In the genomic region with DNA sequence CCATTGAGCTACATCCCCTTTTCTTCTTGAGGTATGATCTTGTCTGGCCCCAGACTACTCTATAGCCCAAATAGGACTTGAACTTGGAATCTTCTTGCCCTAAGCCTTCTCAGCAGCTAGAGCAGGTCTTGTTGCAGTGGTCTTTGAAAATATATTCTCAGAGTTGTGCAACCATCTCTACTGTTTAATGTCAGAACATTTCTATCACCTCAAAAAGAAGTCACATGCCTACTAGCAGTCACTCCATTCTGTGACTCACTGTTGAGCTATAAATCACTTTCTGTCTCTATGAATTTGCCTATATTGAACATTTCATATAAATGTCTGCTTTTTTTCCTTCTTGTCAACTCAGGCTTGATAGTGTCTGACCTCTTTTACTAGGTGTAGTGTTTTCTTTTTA, we compare ENCODE assay signal across 17 mouse cellular contexts. TPM values are rescaled to one million over a fixed set of nuclear protein-coding genes. Genes with fewer than 3 reads are reported as not detected.
"Had no signal": no experiment of that assay in that cellular context is flagged by ENCODE, and none has a peak within 500 bp of the region (broad histone marks: within the 10 kb centered on the region; RNA-seq: fewer than 3 reads in every experiment).

No protein-coding gene starts in this region.

- H3K4me2 ChIP-seq: liver, embryonic 15.5 days; lung, embryonic 15.5 days; midbrain, embryonic 11.5 days; midbrain, embryonic 13.5 days; neural tube, embryonic 12.5 days had no signal

- ATAC-seq: liver, postnatal 0 days; lung, postnatal 0 days; midbrain, embryonic 13.5 days; midbrain, embryonic 16.5 days had no signal

- H3K4me1 ChIP-seq: midbrain, embryonic 13.5 days; neural tube, embryonic 12.5 days had no signal

- H3K27ac ChIP-seq: liver, embryonic 15.5 days; lung, embryonic 15.5 days; macrophage; midbrain, embryonic 13.5 days; neural tube, embryonic 12.5 days had no signal

- H3K36me3 ChIP-seq: liver, embryonic 15.5 days; lung, embryonic 15.5 days; midbrain, embryonic 13.5 days; neural tube, embryonic 12.5 days had no signal

- H3K27me3 ChIP-seq: liver, embryonic 15.5 days; lung, embryonic 15.5 days; midbrain, embryonic 13.5 days; neural tube, embryonic 12.5 days had no signal

- H3K4me3 ChIP-seq: liver, embryonic 15.5 days; lung, embryonic 15.5 days; megakaryocyte, embryonic 14.5 days; midbrain, embryonic 13.5 days; neural tube, embryonic 12.5 days had no signal

- DNase-seq: liver, postnatal 0 days; lung, adult 2 months; lung, postnatal 14 days; lung, postnatal 36 days; right cerebral cortex, postnatal 14 days; thymus, adult 18-20 months; thymus, postnatal 14 days; thymus, postnatal 36 days had no signal

- H3K9me3 ChIP-seq: liver, embryonic 15.5 days; lung, embryonic 15.5 days; megakaryocyte, embryonic 14.5 days; midbrain, embryonic 13.5 days; neural tube, embryonic 12.5 days had no signal

- H3K9ac ChIP-seq: liver, embryonic 15.5 days; liver, postnatal 0 days; lung, embryonic 15.5 days; midbrain, embryonic 13.5 days; neural tube, embryonic 12.5 days had no signal

RNA-seq across cellular contexts. Expression of a gene that starts 33.9 kb away (rescaled TPM):
- polyA plus RNA-seq: macrophage had no signal
